In the genomic region with DNA sequence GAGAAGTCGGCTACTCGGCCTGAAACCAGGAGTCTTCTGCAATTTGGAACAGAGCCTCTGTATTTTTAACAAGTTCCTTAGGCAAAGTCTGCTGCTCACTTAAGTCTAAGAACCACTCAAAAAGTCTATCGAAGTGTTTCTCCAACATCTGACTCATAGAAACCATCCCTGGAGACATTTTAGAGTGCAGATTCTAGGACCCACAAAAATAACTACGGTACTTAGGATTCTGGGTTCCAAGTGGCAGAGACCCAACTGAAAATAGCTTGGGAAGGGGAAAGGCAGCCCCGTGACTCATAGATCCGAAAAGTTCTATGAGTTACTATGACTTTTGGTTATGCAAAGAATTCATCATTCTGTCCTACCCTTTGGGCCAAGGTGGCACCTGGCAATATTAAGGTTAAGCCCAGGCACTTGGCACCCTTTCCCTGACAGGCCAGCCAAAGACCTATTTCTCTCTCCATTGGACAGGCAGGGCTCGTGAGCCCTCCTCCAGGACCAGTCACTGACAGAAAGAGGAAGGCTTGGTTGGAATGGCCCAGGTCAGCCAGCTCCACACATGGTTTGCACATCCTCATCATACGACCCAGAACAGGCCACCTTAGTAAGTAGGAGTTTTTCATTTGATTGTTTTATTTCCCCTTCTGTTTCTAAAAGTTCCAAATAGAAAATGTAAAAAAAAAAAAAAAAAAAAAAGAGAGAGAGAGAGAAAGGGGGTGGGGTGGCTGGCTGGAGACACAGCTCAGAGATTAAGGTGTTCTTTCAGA, we compare ENCODE assay signal across 10 mouse cellular contexts. TPM values are rescaled to one million over a fixed set of nuclear protein-coding genes. Genes with fewer than 3 reads are reported as not detected.
DNase-seq lines count a peak whose midpoint lies in the region; ATAC-seq and TF ChIP-seq lines count a peak whose summit lies in the region.
"Had no signal": no experiment of that assay in that cellular context is flagged by ENCODE, and none has a peak within 500 bp of the region (broad histone marks: within the 10 kb centered on the region; RNA-seq: fewer than 3 reads in every experiment).

No protein-coding gene starts in this region.

- H3K27ac ChIP-seq in kidney, postnatal 0 days: 0 out of 2 replicates have a peak overlapping the region, but pooled peaks have one; percentile 40
- H3K27ac ChIP-seq in brown adipose tissue, adult 24 weeks (replicated peaks; ENCODE audit: low read depth, low read length): peak overlapping the region; percentile 70
- H3K27ac ChIP-seq in intestine, embryonic 15.5 days: peak overlapping the region; percentile 36; the same call in 1 of the 2 replicates
- H3K27ac ChIP-seq in stomach, embryonic 14.5 days (ENCODE audit: low read length): peak overlapping the region; percentile 40; the same call in 1 of the 2 replicates
- H3K27ac ChIP-seq: hindbrain, embryonic 14.5 days; liver, embryonic 15.5 days had no signal

- ATAC-seq in kidney, postnatal 0 days (replicated peaks; ENCODE audit: low FRiP score, low read depth): no peak
- ATAC-seq in intestine, embryonic 15.5 days: no peak
- no peak for ATAC-seq in stomach, embryonic 14.5 days (ENCODE audit: insufficient number of reproducible peaks, insufficient read depth, low FRiP score, low read depth)

- H3K9ac ChIP-seq in kidney, postnatal 0 days (ENCODE audit: low read depth, low read length): no peak overlapping the region
- no peak overlapping the region for H3K9ac ChIP-seq in intestine, embryonic 15.5 days
- no peak overlapping the region for H3K9ac ChIP-seq in stomach, embryonic 14.5 days (replicated peaks; ENCODE audit: low read depth, low read length)
- H3K9ac ChIP-seq: hindbrain, embryonic 14.5 days; liver, embryonic 15.5 days had no signal

- 85% methylated on average over 8 of the region's 8 CpGs for WGBS in kidney, postnatal 0 days
- WGBS in intestine, embryonic 15.5 days: 84% methylated on average over 8 of the region's 8 CpGs
- 77% methylated on average over 8 of the region's 8 CpGs for WGBS in stomach, embryonic 14.5 days

- H3K4me1 ChIP-seq in kidney, postnatal 0 days (replicated peaks; ENCODE audit: insufficient read depth, low read length): 0 out of 2 replicates have a peak, but pooled peaks cover 13% of the 10 kb centered on the region
- H3K4me1 ChIP-seq in brown adipose tissue, adult 24 weeks (ENCODE audit: control insufficient read depth, insufficient read depth, insufficient read length, low read length): peaks cover 14% of the 10 kb centered on the region
- peaks cover 36% of the 10 kb centered on the region for H3K4me1 ChIP-seq in intestine, embryonic 15.5 days (replicated peaks)
- H3K4me1 ChIP-seq in stomach, embryonic 14.5 days (ENCODE audit: control insufficient read depth, insufficient read depth, low read length): peaks cover 26% of the 10 kb centered on the region; the same call in 1 of the 2 replicates

- H3K4me3 ChIP-seq in kidney, postnatal 0 days (replicated peaks; ENCODE audit: low read depth, low read length): no peak overlapping the region
- no peak overlapping the region for H3K4me3 ChIP-seq in brown adipose tissue, adult 24 weeks (ENCODE audit: insufficient read depth, low read depth, low read length)
- no peak overlapping the region for H3K4me3 ChIP-seq in intestine, embryonic 15.5 days (replicated peaks)
- no peak overlapping the region for H3K4me3 ChIP-seq in stomach, embryonic 14.5 days (ENCODE audit: low read depth, low read length)
- H3K4me3 ChIP-seq: liver, embryonic 15.5 days had no signal

- H3K36me3 ChIP-seq in kidney, postnatal 0 days (ENCODE audit: insufficient read depth, low read length): no peaks in the 10 kb centered on the region
- 0 out of 2 replicates have a peak, but pooled peaks cover 2% of the 10 kb centered on the region for H3K36me3 ChIP-seq in intestine, embryonic 15.5 days
- H3K36me3 ChIP-seq in stomach, embryonic 14.5 days (ENCODE audit: control insufficient read depth, insufficient read depth, low read length): no peaks in the 10 kb centered on the region
- H3K36me3 ChIP-seq: liver, embryonic 15.5 days had no signal

- H3K9me3 ChIP-seq in kidney, postnatal 0 days (replicated peaks; ENCODE audit: low read length): no peaks in the 10 kb centered on the region
- H3K9me3 ChIP-seq in intestine, embryonic 15.5 days: no peaks in the 10 kb centered on the region
- H3K9me3 ChIP-seq in stomach, embryonic 14.5 days (ENCODE audit: control insufficient read depth, low read depth, low read length): no peaks in the 10 kb centered on the region
- H3K9me3 ChIP-seq: liver, embryonic 15.5 days had no signal

- no peak for TF ChIP-seq CTCF in kidney, postnatal 0 days (IDR thresholded peaks at IDR 0.05; ENCODE audit: low read depth)

- no peak overlapping the region for H3K4me2 ChIP-seq in kidney, postnatal 0 days (ENCODE audit: low read length)
- H3K4me2 ChIP-seq in intestine, embryonic 15.5 days (replicated peaks): no peak overlapping the region
- no peak overlapping the region for H3K4me2 ChIP-seq in stomach, embryonic 14.5 days (replicated peaks; ENCODE audit: low read depth, low read length)
- H3K4me2 ChIP-seq: hindbrain, embryonic 14.5 days; liver, embryonic 15.5 days had no signal

- no peaks in the 10 kb centered on the region for H3K27me3 ChIP-seq in kidney, postnatal 0 days (ENCODE audit: insufficient read depth, low read length)
- H3K27me3 ChIP-seq in intestine, embryonic 15.5 days (replicated peaks): no peaks in the 10 kb centered on the region
- no peaks in the 10 kb centered on the region for H3K27me3 ChIP-seq in stomach, embryonic 14.5 days (ENCODE audit: control insufficient read depth, insufficient read depth, low read length)
- H3K27me3 ChIP-seq: liver, embryonic 15.5 days had no signal

- DNase-seq in kidney, postnatal 0 days (ENCODE audit: low spot score): no peak
- no peak for DNase-seq in kidney, postnatal 14 days
- no peak for DNase-seq in left cerebral cortex, adult 11 months (ENCODE audit: low spot score)
- no peak for DNase-seq in urinary bladder, adult 2 months (ENCODE audit: low spot score)
- DNase-seq in embryo, embryonic 9.5 days (ENCODE audit: extremely low spot score): no peak

RNA-seq across cellular contexts. Expression of gene Sipa1l3, which starts 27.6 kb away (rescaled TPM):
- 8.3 and 10.2 TPM in 2 replicates for polyA plus RNA-seq in kidney, postnatal 0 days (2015; fragmentation: Nextera tagmentation; extraction: Ambion mirVana)
- 6.5 and 9.6 TPM in 2 replicates for polyA plus RNA-seq in brown adipose tissue, adult 24 weeks (2012; ENCODE audit: insufficient read depth, insufficient read length, missing spikeins)
- polyA plus RNA-seq in intestine, embryonic 15.5 days (2015; fragmentation: Nextera tagmentation; extraction: Ambion mirVana): 26.6 and 27.9 TPM in 2 replicates
- polyA plus RNA-seq in stomach, embryonic 14.5 days (2014; fragmentation: Nextera tagmentation; extraction: Ambion mirVana): 21.2 and 22.0 TPM in 2 replicates
- 18.4 and 32.6 TPM in 2 replicates for polyA plus RNA-seq in urinary bladder, adult 2 months (2012; rRNA removed)
